Mouse (Mus musculus) G1E (cell line): ENCODE results near the gene Pelo. TPM values are rescaled to one million over a fixed set of nuclear protein-coding genes. Genes with fewer than 3 reads are reported as not detected.

Source experiments
- ATAC-seq: 2 replicates; pipeline ENCODE4 v1.8.0; 2016; ENCODE audit warnings: mild to moderate bottlenecking; ENCODE audit not compliant: insufficient number of reproducible peaks, poor library complexity, low FRiP score, severe bottlenecking; ENCODE audit errors: extremely low read depth
- DNase-seq: peaks from one replicate; pipeline ENCODE4 v3.0.0; 2012; ENCODE audit warnings: low spot score
- H3K27me3 ChIP-seq: 2 replicates; pipeline ENCODE4 v1.6.1; 2012; ENCODE audit warnings: mild to moderate bottlenecking, low read length, inconsistent platforms; ENCODE audit not compliant: insufficient read depth
- H3K36me3 ChIP-seq: replicated peaks from 2 replicates; pipeline ENCODE3; 2012; ENCODE audit warnings: mild to moderate bottlenecking, inconsistent platforms
- H3K4me1 ChIP-seq: 2 replicates; pipeline ENCODE4 v1.6.1; 2012; ENCODE audit warnings: low read depth, low read length, inconsistent platforms, mixed read lengths; ENCODE audit not compliant: insufficient read depth
- H3K4me3 ChIP-seq: 2 replicates; pipeline ENCODE4 v1.5.1; 2012; ENCODE audit warnings: low read depth, mild to moderate bottlenecking, inconsistent platforms, low read length, moderate library complexity, mixed read lengths
- H3K9me3 ChIP-seq: replicated peaks from 2 replicates; pipeline ENCODE4 v1.6.1; 2012; ENCODE audit warnings: inconsistent platforms
- CTCF ChIP-seq: IDR thresholded peaks from 2 replicates; pipeline ENCODE4 v1.5.1; 2012; ENCODE audit warnings: low read depth, low read length, inconsistent platforms, mixed read lengths
- GATA1 ChIP-seq: IDR thresholded peaks from 2 replicates; pipeline ENCODE4 v1.6.1; 2012; ENCODE audit warnings: borderline replicate concordance, low read length, inconsistent platforms, mixed read lengths
- GATA2 ChIP-seq: IDR thresholded peaks from 2 replicates; pipeline ENCODE4 v1.6.1; 2012; ENCODE audit warnings: low read depth, low read length, inconsistent platforms, borderline replicate concordance
- POLR2AphosphoS5 ChIP-seq: IDR thresholded peaks from 2 replicates; pipeline ENCODE4 v1.6.1; 2012; ENCODE audit warnings: low read depth, low read length, inconsistent platforms; ENCODE audit not compliant: insufficient replicate concordance
- TAL1 ChIP-seq: conservative IDR thresholded peaks from 2 replicates; pipeline ENCODE4 v1.6.1; 2012; ENCODE audit warnings: low read depth, low read length, inconsistent platforms, mixed read lengths
- polyA plus RNA-seq: library from polyadenylated mRNA; stranded (reverse); fragments of >175 nt; gene quantifications from 2 replicates; pipeline ENCODE4 v1.2.3, GENCODE M21; 2012
- total RNA-seq, 2 experiments: library from RNA; stranded (forward) in 1 of 2; stranded (reverse) in 1 of 2; fragments of 200-1000 nt in 1 of 2; fragments of >200 nt in 1 of 2; fragmentation: Nextera tagmentation in 1 of 2; gene quantifications; 2 replicates each; pipeline ENCODE4 v1.2.3; 2014 to 2017

The Pelo gene
- total and polyA plus RNA-seq, 3 experiments, result 7.9 to 27.9 (median 13.3) TPM

DNA sequence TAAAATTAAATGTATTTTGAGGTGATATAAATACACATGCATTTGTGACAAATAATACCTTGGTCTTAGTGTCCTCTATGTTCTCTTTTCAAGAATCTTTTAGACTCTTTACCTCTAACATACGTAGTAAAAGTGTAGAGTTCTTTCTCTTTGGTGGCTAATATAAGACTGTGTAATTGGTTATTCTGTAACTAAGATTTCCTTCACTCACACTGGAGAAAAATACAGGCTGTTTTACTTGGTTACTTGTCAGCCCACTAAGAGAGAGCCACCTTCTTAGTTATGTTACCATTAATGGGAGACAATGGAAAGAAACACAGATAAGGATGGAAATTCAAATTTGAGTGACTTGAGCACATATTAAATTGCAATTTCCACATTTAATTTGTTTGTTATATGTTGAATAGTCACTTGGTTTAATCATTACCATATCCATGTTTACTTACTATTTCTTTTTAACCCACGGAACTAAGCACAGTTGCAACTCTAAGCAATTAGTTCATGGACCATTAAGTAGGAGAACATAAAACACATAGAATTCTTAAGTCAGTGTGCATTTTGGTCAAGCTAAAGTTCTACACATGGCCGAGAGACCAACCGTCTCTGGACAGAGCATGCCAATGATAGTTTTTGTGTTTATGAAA is 22.5 kb downstream of the Pelo start:
- ATAC-seq, result no peak
- H3K4me3 ChIP-seq, result no peak overlapping the region
- TF ChIP-seq CTCF (no peak), GATA1 (no peak), TAL1 (no peak), GATA2 (no peak), POLR2AphosphoS5 (no peak)

GRCm38 (mm10) chr13:115057555-115057954 is 32.4 kb downstream of the Pelo start:
- no peak overlapping the region for H3K4me3 ChIP-seq
- TF ChIP-seq TAL1 (no peak), POLR2AphosphoS5 (no peak), GATA1 (no peak), GATA2 (no peak), CTCF (no peak)
- ATAC-seq (no peak), DNase-seq (no peak)
- H3K9me3 ChIP-seq, result no peaks in the 10 kb centered on the region
- H3K4me1 ChIP-seq, result no peaks in the 10 kb centered on the region
- H3K27me3 ChIP-seq, result no peaks in the 10 kb centered on the region
- H3K36me3 ChIP-seq, result no peaks in the 10 kb centered on the region

More for the DNA sequence above, 22.5 kb downstream of the Pelo start:
- Histone ChIP-seq H3K4me1 (no peaks in the 10 kb centered on the region), H3K27me3 (peaks cover 2% of the 10 kb centered on the region; the same call in 1 of the 2 replicates), H3K36me3 (no peaks in the 10 kb centered on the region), H3K9me3 (no peaks in the 10 kb centered on the region)
- no peak for DNase-seq

DNA sequence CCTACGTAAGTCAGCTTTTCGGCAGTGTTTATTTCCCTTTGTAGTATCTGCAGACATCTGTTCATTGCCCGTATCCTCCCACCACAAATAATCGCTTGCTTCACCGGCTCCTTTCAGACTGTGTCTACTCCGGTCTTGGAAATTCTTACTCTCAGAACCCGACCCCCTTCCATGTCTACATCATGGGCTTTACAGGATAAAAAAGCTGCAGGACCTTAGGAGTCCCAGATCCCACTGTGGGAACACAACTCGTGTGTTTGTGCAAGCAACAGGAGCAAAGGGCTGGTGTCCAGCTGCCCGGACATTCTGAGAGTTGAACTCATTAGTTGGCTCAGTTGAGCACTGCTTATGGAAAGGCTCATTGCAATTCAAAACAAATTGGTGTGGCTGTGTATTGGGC is 35.2 kb downstream of the Pelo start:
- ATAC-seq, result no peak
- H3K4me1 ChIP-seq, result no peaks in the 10 kb centered on the region
- no peak for TF ChIP-seq GATA2
- no peak for TF ChIP-seq POLR2AphosphoS5
- TF ChIP-seq CTCF, result no peak
- TF ChIP-seq TAL1, result no peak
- no peak for TF ChIP-seq GATA1

GRCm38 (mm10) chr13:115052568-115052967 is 37.4 kb downstream of the Pelo start:
- no peaks in the 10 kb centered on the region for H3K4me1 ChIP-seq
- no peak overlapping the region for H3K4me3 ChIP-seq
- ATAC-seq (no peak), DNase-seq (no peak)
- TF ChIP-seq CTCF, result no peak
- TF ChIP-seq TAL1, result no peak
- no peak for TF ChIP-seq GATA1
- no peak for TF ChIP-seq GATA2
- no peak for TF ChIP-seq POLR2AphosphoS5
- 0 out of 2 replicates have a peak, but pooled peaks cover 2% of the 10 kb centered on the region for H3K27me3 ChIP-seq
- no peaks in the 10 kb centered on the region for H3K9me3 ChIP-seq
- H3K36me3 ChIP-seq, result no peaks in the 10 kb centered on the region

More for the DNA sequence above, 35.2 kb downstream of the Pelo start:
- Histone ChIP-seq H3K36me3 (no peaks in the 10 kb centered on the region), H3K4me3 (no peak overlapping the region), H3K27me3 (0 out of 2 replicates have a peak, but pooled peaks cover 2% of the 10 kb centered on the region), H3K9me3 (no peaks in the 10 kb centered on the region)
- no peak for DNase-seq

- no peak for ATAC-seq
- no peak overlapping the region for H3K4me3 ChIP-seq
- no peak for DNase-seq
- 0 out of 2 replicates have a peak, but pooled peaks cover 2% of the 10 kb centered on the region for H3K27me3 ChIP-seq
- H3K9me3 ChIP-seq, result no peaks in the 10 kb centered on the region
- H3K4me1 ChIP-seq, result no peaks in the 10 kb centered on the region
- TF ChIP-seq GATA1 (no peak), GATA2 (no peak), TAL1 (no peak), CTCF (no peak), POLR2AphosphoS5 (no peak)
- H3K36me3 ChIP-seq, result no peaks in the 10 kb centered on the region
Observed at GRCm38 (mm10) chr13:115050660-115051559, 39.1 kb downstream of the Pelo start.

DNA sequence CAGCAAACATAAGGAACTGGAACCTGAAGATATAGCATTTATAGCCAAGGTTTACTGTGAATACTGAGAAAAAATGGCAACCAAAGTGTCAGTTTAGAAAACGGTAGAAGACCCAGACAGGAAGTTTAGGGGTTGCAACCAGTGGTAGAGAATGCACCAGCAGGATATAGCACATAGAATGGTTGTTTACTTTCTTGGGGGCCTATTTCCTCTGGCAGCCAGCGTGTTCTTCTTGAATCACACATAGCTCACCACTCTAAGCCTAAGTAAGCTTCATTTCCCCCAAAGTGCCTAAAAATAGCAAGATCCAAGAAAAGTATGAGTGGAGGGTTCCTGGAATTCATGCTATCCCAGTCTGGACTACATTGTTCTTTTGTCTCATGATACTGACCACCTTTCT is 47.3 kb downstream of the Pelo start:
- ATAC-seq (no peak), DNase-seq (no peak)
- Histone ChIP-seq H3K9me3 (no peaks in the 10 kb centered on the region), H3K36me3 (no peaks in the 10 kb centered on the region), H3K27me3 (no peaks in the 10 kb centered on the region), H3K4me1 (no peaks in the 10 kb centered on the region), H3K4me3 (no peak overlapping the region)
- no peak for TF ChIP-seq POLR2AphosphoS5
- TF ChIP-seq TAL1, result no peak
- no peak for TF ChIP-seq GATA2
- no peak for TF ChIP-seq CTCF
- no peak for TF ChIP-seq GATA1

Other genes with a start within 250 kb of the Pelo start
- gene Itga2, start 158.1 kb downstream of the Pelo start, total RNA-seq (2014; fragmentation: Nextera tagmentation), result not detected in 2 replicates
- gene Itga2, start 158.1 kb downstream of the Pelo start, total RNA-seq (2017), result 0.06 and 0.11 TPM in 2 replicates
- not detected in 2 replicates for gene Itga2, start 158.1 kb downstream of the Pelo start, polyA plus RNA-seq
- gene Gm49395, start 11.7 kb upstream of the Pelo start, total RNA-seq (2014; fragmentation: Nextera tagmentation), result 5.3 TPM in 1 of 2 replicates, not detected in the other
- gene Gm49395, start 11.7 kb upstream of the Pelo start, total RNA-seq (2017), result not detected in 2 replicates
- 1.2 and 1.4 TPM in 2 replicates for gene Gm49395, start 11.7 kb upstream of the Pelo start, polyA plus RNA-seq
- gene Itga1, start 11.8 kb upstream of the Pelo start, total RNA-seq (2014; fragmentation: Nextera tagmentation), result 0.05 TPM in 1 of 2 replicates, not detected in the other
- gene Itga1, start 11.8 kb upstream of the Pelo start, total RNA-seq (2017), result 0.12 and 0.44 TPM in 2 replicates
- not detected in 2 replicates for gene Itga1, start 11.8 kb upstream of the Pelo start, polyA plus RNA-seq